Mouse (Mus musculus) c-Kit-positive CD71-negative TER-119-negative erythroid progenitor cells, embryonic 14.5 days (primary cell): Measurements from ENCODE around the gene Gm3424.
"Not testable (repeated sequence)": the region's sequence is repeated elsewhere in the genome, so short reads cannot be mapped to it uniquely, and the experiment has no call there.

Experiments
- DNase-seq: peaks from one replicate; pipeline ENCODE4 v3.0.0-alpha.2; 2013; ENCODE audit warnings: low read depth

The Gm3424 gene

GRCm38 (mm10) chr14:5830229-5830628, at the start of gene Gm3424:
Gene Gm3424, minus strand, starts transcription at chr14:5830329.
- DNase-seq, result not testable (repeated sequence)

GRCm38 (mm10) chr14:5879791-5880190, 49.7 kb upstream of the Gm3424 start:
- not testable (repeated sequence) for DNase-seq

GRCm38 (mm10) chr14:5879136-5879535, 49.0 kb upstream of the Gm3424 start:
- DNase-seq, result not testable (repeated sequence)

GRCm38 (mm10) chr14:5855911-5856310, 25.8 kb upstream of the Gm3424 start:
- not testable (repeated sequence) for DNase-seq

GRCm38 (mm10) chr14:5812699-5813356, 17.3 kb downstream of the Gm3424 start:
- not testable (repeated sequence) for DNase-seq

GRCm38 (mm10) chr14:5807882-5808281, 22.2 kb downstream of the Gm3424 start, which contains the start of gene Gm3383:
Gene Gm3383, minus strand, starts transcription at chr14:5807982.
- not testable (repeated sequence) for DNase-seq
